Mouse (Mus musculus): ENCODE data around the gene Ahnak2. TPM values are rescaled to one million over a fixed set of nuclear protein-coding genes. Genes with fewer than 3 reads are reported as not detected.

Gene Ahnak2
- total RNA-seq, 2 experiments from 2014 or later: 3.3 to 3.5 TPM

DNA sequence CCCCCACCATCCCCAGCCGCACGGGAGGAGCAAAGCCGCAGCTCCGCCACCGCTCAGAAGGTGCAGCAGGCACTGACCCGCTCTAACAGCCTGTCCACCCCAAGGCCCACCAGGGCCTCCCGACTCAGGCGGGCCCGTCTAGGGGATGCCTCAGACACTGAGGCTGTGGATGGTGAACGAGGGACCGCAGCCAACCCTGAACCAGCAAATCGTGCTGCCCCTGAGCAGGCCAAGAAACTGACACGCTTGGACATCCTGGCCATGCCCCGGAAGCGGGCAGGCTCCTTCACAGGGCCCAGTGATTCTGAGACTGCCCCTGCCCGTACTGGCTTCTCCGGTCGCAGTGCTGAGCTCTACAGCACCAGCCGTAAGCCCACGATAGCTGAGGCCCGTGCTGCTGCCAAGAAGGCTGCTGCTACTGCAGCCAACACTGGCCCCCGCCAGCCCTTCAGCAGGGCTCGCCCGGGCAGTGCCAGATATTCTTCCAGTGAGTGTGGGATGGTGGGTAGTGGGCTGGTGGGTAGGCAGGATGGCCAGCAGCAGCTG lies 63.4 kb downstream of the Ahnak2 start:
- no peak for DNase-seq (ENCODE audit: low spot score in 2 of 2)
- TF ChIP-seq CTCF (conservative IDR thresholded peaks at IDR 0.05): no peak
- no peak overlapping the region for H3K4me3 ChIP-seq
- H3K27ac ChIP-seq: peak overlapping the region; percentile 23; the same call in 1 of the 2 replicates

DNA sequence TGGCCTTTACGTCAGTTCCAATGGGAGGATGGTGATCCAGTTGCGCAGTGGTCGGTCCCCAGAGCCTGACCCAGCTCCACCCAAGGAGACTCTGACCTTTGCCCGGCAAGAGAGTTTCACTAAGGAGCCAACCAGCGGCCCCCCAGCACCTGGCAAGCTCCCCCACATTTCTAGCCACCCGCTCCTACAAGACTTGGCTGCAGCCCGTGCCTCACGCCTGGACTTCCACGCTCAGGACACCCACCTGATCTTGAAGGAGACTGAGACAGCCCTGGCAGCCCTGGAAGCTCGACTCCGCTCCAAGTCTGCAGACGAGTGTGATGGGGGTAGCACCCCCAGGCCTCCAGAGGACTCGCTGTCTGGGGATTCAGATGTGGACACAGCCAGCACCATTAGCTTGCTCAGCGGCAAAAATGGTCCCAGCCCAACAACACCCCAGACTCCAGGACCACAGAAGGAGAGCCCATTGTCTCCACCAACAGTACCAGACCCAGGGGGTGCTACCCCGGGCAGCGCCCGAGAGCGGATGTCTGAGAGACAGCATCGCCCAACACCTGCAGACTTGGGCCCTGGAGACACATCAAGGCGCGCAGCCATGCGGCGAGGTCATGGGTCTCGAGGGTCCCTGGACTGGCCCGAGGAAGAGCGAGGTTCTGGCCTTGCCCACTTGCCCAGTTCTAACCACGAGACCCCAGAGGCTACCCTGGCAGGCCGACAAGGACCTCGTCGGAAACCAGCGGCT lies 64.0 kb downstream of the Ahnak2 start:
- TF ChIP-seq CTCF (conservative IDR thresholded peaks at IDR 0.05): no peak
- Histone ChIP-seq H3K4me3 (no peak overlapping the region), H3K27ac (no peak overlapping the region)
- DNase-seq (ENCODE audit: low spot score in 2 of 2): no peak

DNA sequence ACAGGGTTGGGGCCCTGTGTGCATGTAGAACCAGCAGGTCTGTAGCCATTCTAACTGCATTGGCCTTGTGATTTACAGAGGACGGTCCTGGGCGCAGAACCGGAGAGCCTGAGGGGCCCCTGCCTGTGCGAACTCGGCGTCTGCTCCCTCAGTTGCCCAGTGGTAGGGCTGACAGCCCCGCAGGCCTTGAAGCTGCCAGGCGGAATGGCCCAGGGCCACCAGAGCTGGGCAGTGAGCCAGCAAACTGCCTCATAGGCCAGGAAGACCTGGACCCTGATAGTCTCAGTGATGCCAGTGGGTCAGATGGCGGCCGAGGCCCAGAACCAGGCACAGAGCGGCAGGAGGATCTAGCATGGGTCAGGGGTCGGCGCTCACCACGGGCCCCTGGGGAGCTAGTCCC lies 64.7 kb downstream of the Ahnak2 start:
- no peak overlapping the region for H3K27ac ChIP-seq
- TF ChIP-seq CTCF (conservative IDR thresholded peaks at IDR 0.05): no peak
- peak; percentile 57 to 61 for DNase-seq (ENCODE audit: low spot score in 2 of 2)
- no peak overlapping the region for H3K4me3 ChIP-seq

DNA sequence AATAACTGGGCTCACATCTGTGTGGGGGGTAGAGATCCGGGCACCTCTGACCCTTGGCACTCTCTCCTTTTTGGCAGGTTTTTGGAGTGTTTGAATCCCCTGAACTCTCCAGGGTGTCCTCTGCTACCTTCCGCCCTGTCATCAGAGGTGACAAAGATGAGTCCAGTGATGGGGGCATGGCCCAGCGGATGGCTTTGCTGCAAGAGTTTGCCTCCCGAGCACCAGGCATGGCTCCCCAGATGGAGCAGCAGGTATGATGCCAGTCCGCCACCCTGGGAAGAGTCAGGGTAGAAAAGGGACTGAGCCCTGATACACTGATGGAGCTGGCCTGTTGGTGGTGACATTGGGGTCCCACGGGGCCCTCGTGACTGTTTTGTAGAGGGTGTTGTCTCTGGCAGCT lies 65.4 kb downstream of the Ahnak2 start:
- H3K4me3 ChIP-seq: no peak overlapping the region
- no peak for TF ChIP-seq CTCF (conservative IDR thresholded peaks at IDR 0.05)
- no peak overlapping the region for H3K27ac ChIP-seq
- DNase-seq (ENCODE audit: low spot score in 2 of 2): no peak

DNA sequence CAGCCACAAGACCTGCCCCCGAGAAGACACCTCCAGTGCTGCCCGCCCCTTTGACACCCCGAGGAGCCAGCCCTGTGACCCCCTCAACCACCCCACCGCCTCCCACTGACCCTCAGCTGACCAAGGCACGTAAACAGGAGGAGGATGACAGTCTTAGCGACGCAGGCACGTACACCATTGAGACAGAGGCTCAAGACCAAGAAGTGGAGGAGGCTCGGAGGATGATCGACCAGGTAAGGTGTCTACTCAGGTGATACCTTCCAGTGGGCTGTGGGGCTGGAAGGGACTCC lies 65.9 kb downstream of the Ahnak2 start:
- H3K4me3 ChIP-seq: no peak overlapping the region
- no peak for TF ChIP-seq CTCF (conservative IDR thresholded peaks at IDR 0.05)
- no peak overlapping the region for H3K27ac ChIP-seq
- no peak for DNase-seq (ENCODE audit: low spot score in 2 of 2)

DNA sequence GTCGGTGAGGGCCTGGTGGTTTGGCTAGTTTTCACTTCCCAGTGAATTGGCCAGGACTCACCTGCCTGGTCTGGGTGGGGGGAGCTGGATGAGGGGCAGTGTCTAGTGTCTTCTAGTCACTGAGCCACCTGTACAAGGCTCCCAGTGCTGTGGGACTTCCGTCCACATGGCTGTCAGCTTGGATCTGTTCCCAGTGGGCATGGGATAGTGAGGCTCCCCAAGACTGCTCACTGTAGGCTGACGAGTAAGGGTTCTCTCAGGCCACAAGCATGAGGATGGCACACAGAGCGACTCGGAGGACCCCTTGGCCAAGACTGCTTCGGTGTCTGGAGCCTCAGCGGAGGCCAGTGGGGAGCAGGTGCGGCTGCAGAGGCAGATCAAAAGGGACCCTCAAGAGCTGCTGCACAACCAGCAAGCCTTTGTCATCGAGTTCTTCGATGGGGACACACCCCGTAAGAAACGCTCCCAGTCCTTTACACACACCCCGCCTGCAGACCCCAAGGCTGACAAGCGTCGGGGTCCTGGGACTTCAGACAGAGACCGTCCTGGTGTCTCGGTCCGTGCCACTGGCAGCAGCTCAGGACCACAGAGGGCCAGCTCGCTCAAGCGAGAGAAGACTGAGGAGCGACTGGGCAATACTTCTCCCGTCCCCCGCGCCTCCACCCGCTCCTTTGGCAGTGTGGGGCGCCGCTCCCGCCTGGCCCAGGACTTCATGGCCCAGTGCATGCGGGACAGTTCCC lies 66.4 kb downstream of the Ahnak2 start:
- DNase-seq (ENCODE audit: low spot score in 2 of 2): no peak
- TF ChIP-seq CTCF (conservative IDR thresholded peaks at IDR 0.05): no peak
- H3K27ac ChIP-seq: no peak overlapping the region
- H3K4me3 ChIP-seq: no peak overlapping the region

DNA sequence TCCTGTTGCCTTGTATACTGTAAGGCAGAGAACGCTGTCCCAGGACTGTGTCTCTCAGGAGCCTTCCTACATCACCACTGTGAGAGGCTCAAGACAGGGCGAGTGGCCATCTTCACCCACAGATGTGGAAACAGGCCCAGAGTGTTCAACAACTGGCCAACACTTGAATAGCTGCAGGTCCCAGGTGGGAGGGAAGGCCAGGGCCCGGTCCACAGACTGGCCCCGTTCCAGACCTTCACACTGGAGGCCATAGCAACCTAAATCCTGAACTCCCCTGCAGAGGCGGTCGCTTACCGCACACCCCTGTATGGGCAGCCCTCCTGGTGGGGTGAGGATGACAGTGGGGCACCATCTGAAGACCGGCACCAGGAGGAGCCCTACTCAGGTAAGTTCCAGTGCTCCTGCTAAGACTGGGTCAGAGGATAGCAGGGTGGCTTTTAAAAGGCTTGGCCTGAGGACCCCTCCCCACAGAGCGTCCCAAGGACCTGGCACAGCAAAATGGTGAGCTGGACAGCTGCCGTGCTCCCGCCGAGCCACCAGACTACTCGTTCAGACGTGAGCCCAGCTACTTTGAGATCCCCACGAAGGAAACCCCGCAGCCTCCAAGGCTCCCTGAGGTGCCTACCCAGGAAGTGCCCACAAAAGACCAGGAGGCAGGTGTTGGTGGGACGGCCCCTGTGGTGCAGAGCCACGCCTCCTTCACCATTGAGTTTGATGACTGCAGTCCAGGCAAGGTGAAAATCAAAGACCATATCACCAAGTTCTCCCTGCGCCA lies 67.4 kb downstream of the Ahnak2 start:
- no peak for DNase-seq (ENCODE audit: low spot score in 2 of 2)
- Histone ChIP-seq H3K27ac (no peak overlapping the region), H3K4me3 (no peak overlapping the region)
- no peak for TF ChIP-seq CTCF (conservative IDR thresholded peaks at IDR 0.05)

DNA sequence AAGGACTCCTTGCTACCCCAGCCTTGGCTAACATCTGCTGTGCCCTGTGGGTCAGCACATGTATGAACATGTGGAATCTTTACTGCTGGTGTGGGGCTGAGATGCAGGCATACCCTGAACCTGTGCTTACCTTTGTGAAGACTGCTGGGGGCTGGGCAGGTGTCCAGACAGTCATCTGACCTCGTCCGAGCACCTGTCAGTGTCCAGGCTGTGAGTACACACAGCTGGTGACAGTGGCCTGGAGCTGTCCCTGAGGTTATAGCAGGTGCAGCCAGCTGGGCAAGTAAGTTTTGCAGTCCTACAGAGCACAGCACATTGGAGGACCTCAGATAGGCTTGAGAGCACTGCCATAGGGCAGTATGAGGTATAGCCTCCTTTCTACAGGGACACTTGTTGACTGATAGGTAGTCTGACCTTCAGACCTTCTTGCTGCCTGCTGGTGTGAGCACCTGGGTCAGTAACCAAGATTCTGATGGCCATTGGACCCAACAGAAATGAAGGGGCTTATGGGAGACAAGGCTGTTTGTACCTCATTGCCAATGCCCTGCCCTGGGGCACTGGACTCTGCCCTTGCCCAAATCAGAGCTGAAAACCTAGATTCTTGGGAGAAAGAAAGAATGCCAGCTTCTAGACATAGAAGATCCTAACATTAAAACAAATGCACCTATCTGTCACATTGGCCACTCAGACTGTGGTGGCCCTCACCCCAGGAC lies 68.2 kb downstream of the Ahnak2 start:
- H3K4me3 ChIP-seq: no peak overlapping the region
- no peak overlapping the region for H3K27ac ChIP-seq
- no peak for TF ChIP-seq CTCF (conservative IDR thresholded peaks at IDR 0.05)
- DNase-seq (ENCODE audit: low spot score in 2 of 2): no peak

DNA sequence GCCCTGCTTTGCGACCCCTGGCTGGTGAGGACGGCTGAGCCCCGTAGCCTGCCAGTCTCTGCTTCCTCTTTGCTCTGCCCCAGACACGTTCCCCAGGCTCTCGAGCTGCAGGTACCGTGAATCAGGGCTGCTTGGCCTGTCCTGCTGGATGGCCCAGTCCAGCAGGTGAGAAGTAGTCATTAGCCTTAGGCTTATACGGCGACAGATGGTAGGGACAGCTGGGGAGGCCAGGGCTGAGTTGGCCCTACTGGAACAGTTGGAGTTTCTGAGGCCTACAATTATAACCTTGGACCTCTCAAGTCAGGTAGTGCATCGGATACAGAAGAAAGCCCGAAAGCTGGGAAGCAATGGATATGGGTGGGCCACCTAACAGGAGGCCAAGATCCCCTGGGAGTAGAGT lies 69.9 kb downstream of the Ahnak2 start:
- Histone ChIP-seq H3K27ac (no peak overlapping the region), H3K4me3 (no peak overlapping the region)
- no peak for TF ChIP-seq CTCF (conservative IDR thresholded peaks at IDR 0.05)
- DNase-seq (ENCODE audit: low spot score in 2 of 2): no peak

DNA sequence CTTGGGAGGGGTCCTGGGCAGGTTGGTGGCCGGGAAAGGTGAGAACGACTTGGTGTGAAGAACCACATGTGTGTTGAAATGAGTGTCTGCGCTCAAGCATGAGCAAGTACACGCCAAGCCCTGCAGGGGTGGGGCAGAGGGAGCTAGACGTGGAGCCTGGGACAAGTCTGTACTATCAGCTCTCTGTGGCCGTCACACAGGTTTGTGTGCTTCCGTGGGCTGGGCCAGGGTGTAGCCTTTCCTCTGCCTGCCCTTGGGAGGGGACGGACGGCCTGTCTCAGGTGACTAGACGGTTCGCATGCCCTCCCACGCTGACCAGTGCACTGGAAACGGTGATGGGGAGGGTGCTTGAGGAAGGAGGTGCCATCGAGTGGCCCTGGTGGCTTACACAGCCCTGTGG lies 71.6 kb downstream of the Ahnak2 start:
- no peak overlapping the region for H3K4me3 ChIP-seq
- TF ChIP-seq CTCF (conservative IDR thresholded peaks at IDR 0.05): no peak

DNA sequence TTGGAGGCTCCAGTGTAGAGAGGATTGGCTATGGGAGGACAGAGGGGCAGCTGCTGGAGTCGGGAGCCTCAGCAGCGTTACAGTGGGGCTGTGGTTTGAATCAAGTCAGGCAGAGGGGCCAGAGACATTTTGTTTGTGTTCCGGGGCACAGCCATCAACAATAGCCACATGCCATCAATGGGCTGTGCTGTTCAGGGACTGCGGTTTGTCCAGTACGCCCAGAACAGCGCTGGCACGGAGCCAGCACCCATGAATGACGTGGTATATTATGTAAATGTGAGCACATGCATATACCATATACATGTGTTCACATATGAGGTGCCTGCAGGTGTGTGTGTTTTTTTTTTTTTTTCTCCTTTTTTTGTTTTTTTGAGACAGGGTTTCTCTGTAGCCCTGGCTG lies 74.7 kb downstream of the Ahnak2 start:
- no peak for TF ChIP-seq CTCF (conservative IDR thresholded peaks at IDR 0.05)
- Histone ChIP-seq H3K27ac (no peak overlapping the region), H3K4me3 (no peak overlapping the region)
- DNase-seq (ENCODE audit: low spot score in 2 of 2): no peak

More for the DNA sequence above, 71.6 kb downstream of the Ahnak2 start:
- no peak for DNase-seq (ENCODE audit: low spot score in 2 of 2)
- no peak overlapping the region for H3K27ac ChIP-seq

DNA sequence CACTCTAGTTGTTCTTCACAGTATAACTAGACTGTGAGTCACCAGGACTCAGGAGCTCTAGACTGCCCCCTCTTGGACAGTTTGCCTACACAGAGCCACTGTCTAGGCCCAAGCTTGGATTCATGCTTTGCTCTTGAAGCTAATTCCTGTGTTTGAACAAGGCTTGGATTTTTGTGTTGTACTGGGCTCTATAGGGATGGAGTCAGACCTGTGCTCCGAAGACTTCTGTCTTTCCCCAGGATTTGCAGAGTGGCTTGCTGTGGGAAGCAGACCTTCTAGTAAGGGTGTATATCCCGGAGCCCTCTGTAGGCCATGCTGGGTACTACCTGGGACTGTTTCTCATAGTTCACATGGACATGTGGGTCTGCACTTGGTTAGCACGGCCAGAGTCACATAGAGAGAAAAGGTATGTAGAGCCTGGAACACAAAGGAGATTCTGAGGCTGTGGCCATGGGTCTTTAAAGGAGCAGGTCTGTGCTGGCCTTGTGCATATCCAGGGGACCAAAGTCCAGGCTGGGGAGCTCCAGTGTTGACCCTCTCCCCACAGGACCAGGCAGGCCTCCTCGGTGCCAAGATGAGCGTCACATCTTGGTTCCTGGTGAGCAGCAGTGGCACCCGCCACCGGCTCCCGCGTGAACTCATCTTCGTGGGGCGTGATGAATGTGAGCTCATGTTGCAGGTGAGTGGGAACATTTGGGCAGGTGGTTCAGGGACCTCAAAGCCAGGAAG lies 78.2 kb downstream of the Ahnak2 start:
- peak; percentile 59 to 72 for DNase-seq (ENCODE audit: low spot score in 2 of 2)
- TF ChIP-seq CTCF (conservative IDR thresholded peaks at IDR 0.05): peak; percentile 84
- H3K27ac ChIP-seq: no peak overlapping the region
- no peak overlapping the region for H3K4me3 ChIP-seq

Measured in layer of hippocampus, adult 2 months (tissue).